Mouse (Mus musculus) ovary, postnatal 36 days (tissue): ENCODE results near the gene Kcnn4.

ENCODE experiments used
- DNase-seq: peaks from one replicate; pipeline ENCODE4 v3.0.0; 2022; ENCODE audit warnings: low spot score, mixed read lengths

Kcnn4 gene

DNA sequence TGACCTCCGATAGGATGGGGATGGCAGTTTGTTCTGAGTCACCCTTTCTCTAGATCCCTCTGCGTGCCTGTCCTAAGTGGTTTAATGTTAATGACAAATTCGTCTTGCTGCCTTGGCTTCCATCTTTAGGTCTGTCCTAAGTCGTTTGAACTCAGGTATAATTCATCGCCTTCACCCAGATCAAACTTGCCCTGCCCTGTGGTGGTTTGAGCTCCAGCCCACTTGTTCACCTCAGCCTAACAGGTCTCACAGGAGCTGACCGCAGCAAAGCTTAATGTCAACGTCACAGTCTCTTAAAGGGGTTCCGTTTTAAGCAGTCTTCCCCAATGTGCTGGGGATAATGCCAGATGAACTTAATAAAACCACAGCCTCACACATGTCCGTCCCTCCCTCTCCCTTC is 55.9 kb downstream of the Kcnn4 start:
- no peak for DNase-seq

DNA sequence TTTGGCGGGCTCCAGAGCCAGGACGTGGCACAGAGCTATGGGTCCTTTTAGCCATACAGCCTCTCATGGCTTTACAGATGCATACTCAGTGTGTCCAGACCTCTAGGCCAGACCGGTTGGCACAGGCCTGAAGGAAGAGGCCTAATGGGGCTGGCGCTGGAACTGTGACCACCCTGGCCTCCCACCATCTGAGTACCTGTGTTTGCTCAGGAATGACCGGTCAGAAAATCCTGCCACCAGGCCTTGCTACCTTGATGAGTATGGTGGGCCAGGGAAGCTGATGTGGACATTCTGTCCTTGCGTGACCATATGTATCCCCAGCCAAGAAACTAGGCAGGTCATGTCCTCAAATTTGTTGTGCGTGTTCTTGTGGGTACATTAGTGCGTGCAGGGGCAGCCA is 57.1 kb downstream of the Kcnn4 start:
- DNase-seq, result no peak

DNA sequence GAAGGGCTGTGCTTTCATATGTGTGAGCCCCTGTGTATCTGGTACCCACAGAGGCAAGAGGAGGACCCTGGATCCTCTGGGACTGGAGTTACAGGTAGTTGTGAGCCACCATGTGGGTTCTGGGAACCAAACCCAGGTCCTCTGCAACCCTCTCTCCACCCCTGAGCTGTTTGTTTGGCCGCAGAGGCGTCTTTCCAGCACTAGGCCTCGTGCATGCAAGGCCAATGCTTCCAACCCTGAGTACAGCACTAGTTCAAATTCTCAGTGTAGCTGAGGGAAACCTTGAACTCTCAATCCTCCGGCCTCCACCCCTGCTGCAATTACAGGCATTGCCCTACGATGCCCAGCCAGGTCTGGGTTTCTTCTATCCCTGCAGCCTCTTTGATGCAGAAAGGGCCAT is 58.7 kb downstream of the Kcnn4 start:
- DNase-seq, result no peak

DNA sequence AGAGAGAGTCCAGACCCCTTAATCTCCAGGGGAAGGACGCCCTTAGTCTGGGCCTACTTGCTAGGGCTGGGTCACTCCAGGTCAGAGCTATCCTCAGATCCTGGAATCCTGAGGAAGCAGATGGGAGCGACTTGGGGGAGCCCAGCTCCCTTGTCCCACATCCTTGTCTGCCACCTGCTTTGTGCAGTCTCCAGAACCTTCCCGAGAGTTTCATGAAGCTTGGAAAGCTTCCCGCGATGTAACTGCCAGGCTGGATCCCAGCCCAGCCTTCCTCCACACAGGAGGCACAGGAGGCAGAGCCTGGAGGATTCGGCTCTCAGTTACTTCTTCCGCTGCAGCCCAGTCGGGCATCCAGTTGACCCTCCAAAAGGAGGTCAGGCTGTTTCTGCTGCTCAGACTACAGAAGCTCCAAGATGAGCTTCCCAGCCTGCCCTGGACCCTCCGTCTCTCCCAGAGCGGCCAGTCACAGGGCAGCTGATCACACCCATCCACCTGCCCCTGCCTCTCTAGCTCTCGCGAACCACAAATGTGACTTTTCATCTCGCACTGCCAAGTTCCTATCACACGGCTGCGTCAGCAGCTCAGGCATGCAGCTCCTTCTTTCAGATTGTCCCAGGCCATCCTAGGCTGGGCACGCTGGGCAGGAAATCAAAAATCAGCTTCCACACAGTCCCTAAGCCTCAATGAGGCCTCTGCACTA is 59.5 kb downstream of the Kcnn4 start:
- DNase-seq, result no peak

DNA sequence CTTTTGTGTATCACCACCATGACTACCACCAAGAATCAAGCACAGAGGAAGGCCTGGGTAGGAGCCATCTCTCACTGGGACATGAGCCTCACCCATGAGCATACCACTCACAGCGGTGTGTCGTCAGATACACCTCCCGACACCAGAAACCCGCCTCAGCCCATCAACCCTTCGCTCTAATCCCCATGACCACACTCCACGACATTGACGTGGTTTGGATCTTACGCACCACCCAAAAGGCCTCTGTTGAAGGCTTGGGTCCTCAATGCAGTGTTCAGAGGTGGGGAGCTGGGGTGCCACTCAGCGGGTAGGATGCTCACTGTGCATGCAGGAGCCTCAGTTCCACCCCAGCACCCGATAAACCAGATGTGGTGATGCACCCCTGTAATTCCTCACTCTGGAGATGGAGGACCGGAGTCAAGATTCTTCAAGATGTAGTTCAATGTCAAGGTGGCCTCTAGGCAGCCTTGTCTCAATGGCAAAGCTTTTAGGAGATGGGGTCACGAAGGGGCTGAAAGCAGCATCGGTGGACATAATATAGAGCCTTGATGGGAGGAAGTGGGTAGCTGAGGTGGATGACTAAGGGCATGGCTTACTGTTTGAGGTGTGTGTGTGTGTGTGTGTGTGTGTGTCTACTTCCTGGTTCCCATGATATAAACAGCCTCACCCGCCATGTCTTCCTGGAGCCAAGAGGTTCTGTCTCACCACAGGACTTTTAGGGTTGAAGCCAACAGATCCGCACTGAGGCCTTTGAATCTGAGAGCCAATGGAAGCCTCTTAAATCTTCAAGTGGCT is 60.7 kb downstream of the Kcnn4 start:
- no peak for DNase-seq

DNA sequence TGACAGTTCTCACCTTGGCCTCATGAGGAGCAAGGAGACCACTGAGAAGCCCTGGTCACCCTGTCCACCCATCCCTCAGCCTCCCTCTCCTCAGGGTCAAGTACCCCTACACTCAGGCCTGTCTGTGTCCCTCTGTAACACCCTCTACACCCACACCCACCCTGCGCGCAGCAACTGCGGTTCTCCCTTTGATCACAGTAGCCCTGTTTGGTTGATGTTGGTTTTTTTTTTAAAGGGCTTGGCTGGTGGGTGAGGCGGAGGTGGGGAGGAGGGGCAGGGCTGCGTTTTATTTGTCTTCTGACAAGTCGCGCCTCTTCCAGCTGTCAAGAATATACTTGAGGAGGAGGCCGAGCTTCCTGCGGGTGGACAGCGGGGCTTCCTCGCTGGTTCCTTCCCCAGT is 61.6 kb downstream of the Kcnn4 start:
- no peak for DNase-seq

DNA sequence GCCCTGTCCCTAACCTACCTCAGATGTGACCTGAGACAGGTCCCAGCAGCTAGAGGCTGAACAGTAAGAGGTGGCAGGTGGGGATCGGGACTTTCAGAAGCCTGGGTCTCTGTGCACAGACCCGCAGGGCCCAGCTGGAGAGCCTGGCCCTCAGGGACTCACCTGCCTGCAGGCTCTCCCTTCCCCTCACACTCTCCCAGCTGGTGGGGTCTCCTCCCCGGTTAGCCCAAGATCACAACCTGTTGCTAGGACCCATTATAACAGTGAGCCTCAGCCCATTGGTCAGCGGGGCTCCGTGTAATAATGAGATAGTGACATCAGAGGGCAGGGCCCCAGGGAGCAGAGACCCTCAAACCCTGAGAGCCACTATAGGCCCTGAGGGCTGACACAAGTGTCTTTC is 65.2 kb downstream of the Kcnn4 start:
- DNase-seq, result no peak
